8 mouse cellular contexts compared by ENCODE assay signal in genomic region chr16:38756177-38756503, GRCm38 (mm10). TPM values are rescaled to one million over a fixed set of nuclear protein-coding genes. Genes with fewer than 3 reads are reported as not detected.
A peak's percentile ranks its signal among the peaks of the same experiment; 100 is the strongest.
DNase-seq lines count a peak whose midpoint lies in the region; ATAC-seq and TF ChIP-seq lines count a peak whose summit lies in the region.

No protein-coding gene starts in this region.

- H3K36me3 ChIP-seq in forebrain, embryonic 13.5 days (ENCODE audit: poor library complexity, severe bottlenecking) = peaks cover 23% of the 10 kb centered on the region
- peaks cover 14% of the 10 kb centered on the region for H3K36me3 ChIP-seq in forebrain, embryonic 15.5 days
- peaks cover 0 to 2% of the 10 kb centered on the region in 2 experiments; a peak in 1 of 4 replicates for H3K36me3 ChIP-seq in MEL (ENCODE audit: control insufficient read depth in 1 of 2, insufficient read depth in 2 of 2, low read length in 2 of 2)
- H3K36me3 ChIP-seq in heart, embryonic 15.5 days = peaks cover 8% of the 10 kb centered on the region
- H3K36me3 ChIP-seq in liver, adult 2 months (ENCODE audit: control insufficient read depth, insufficient read depth, low read length) = no peaks in the 10 kb centered on the region

- peak; percentile 4 for DNase-seq in MEL (ENCODE audit: low read depth, low spot score)
- DNase-seq in liver, adult 2 months (ENCODE audit: extremely low read depth, low read depth, low spot score) = peak; percentile 14
- no peak for DNase-seq in layer of hippocampus, adult 11-12 months (ENCODE audit: low spot score)
- no peak for DNase-seq in thymus, postnatal 14 days
- no peak for DNase-seq in gastrocnemius, adult 8-10 months (ENCODE audit: low spot score in 2 of 2)

- no peak for TF ChIP-seq CTCF in MEL (IDR thresholded peaks at IDR 0.05 in 2 of 3, conservative IDR thresholded peaks at IDR 0.05 in 1 of 3; ENCODE audit: control insufficient read depth in 1 of 3, insufficient read depth in 1 of 3, low read depth in 2 of 3, low read length in 3 of 3, poor library complexity in 1 of 3, severe bottlenecking in 1 of 3)
- no peak for TF ChIP-seq CTCF in liver, adult 2 months (IDR thresholded peaks at IDR 0.05; ENCODE audit: low read depth, low read length)

- no peak overlapping the region for H3K4me3 ChIP-seq in forebrain, embryonic 13.5 days
- no peak overlapping the region for H3K4me3 ChIP-seq in forebrain, embryonic 15.5 days
- H3K4me3 ChIP-seq in MEL (ENCODE audit: control insufficient read depth in 1 of 2, insufficient read depth in 1 of 2, low read depth in 2 of 2, low read length in 2 of 2) = no peak overlapping the region
- no peak overlapping the region for H3K4me3 ChIP-seq in heart, embryonic 15.5 days
- H3K4me3 ChIP-seq in liver, adult 2 months (ENCODE audit: insufficient read depth, low read depth, low read length) = no peak overlapping the region

- 0 out of 2 replicates have a peak, but pooled peaks have one; percentile 48 for ATAC-seq in forebrain, embryonic 13.5 days
- no peak for ATAC-seq in forebrain, embryonic 15.5 days (replicated peaks)
- ATAC-seq in heart, embryonic 15.5 days (replicated peaks; ENCODE audit: insufficient number of reproducible peaks, insufficient read depth, low FRiP score, low read depth) = 0 out of 2 replicates have a peak, but pooled peaks have one; percentile 34

- no peaks in the 10 kb centered on the region for H3K79me2 ChIP-seq in MEL (ENCODE audit: control insufficient read depth, insufficient read depth, low read length, poor library complexity)
- no peaks in the 10 kb centered on the region for H3K79me2 ChIP-seq in liver, adult 2 months (ENCODE audit: control insufficient read depth, insufficient read depth, low read length)

- TF ChIP-seq POLR2A in MEL (IDR thresholded peaks at IDR 0.05; ENCODE audit: control insufficient read depth in 1 of 2, insufficient read depth in 1 of 2, low read depth in 1 of 2, low read length in 2 of 2, poor library complexity in 1 of 2) = no peak
- no peak for TF ChIP-seq POLR2A in liver, adult 2 months (IDR thresholded peaks at IDR 0.05; ENCODE audit: extremely low read depth, insufficient read depth, low read length)

- no peaks in the 10 kb centered on the region for H3K27me3 ChIP-seq in forebrain, embryonic 13.5 days
- no peaks in the 10 kb centered on the region for H3K27me3 ChIP-seq in forebrain, embryonic 15.5 days
- no peaks in the 10 kb centered on the region; a peak in 1 of 4 replicates for H3K27me3 ChIP-seq in MEL (ENCODE audit: control insufficient read depth in 1 of 2, insufficient read depth in 2 of 2, low read length in 2 of 2)
- no peaks in the 10 kb centered on the region for H3K27me3 ChIP-seq in heart, embryonic 15.5 days
- H3K27me3 ChIP-seq in liver, adult 2 months (ENCODE audit: control insufficient read depth, insufficient read depth, low read length) = no peaks in the 10 kb centered on the region

- no peak overlapping the region for H3K9ac ChIP-seq in forebrain, embryonic 13.5 days
- H3K9ac ChIP-seq in forebrain, embryonic 15.5 days (replicated peaks) = no peak overlapping the region
- no peak overlapping the region for H3K9ac ChIP-seq in MEL (ENCODE audit: control insufficient read depth, low read depth, low read length, poor library complexity, severe bottlenecking)
- H3K9ac ChIP-seq in heart, embryonic 15.5 days = no peak overlapping the region
- H3K9ac ChIP-seq in liver, adult 2 months (ENCODE audit: low read depth, low read length) = no peak overlapping the region

- H3K9me3 ChIP-seq in forebrain, embryonic 13.5 days (replicated peaks) = no peaks in the 10 kb centered on the region
- H3K9me3 ChIP-seq in forebrain, embryonic 15.5 days = no peaks in the 10 kb centered on the region
- no peaks in the 10 kb centered on the region for H3K9me3 ChIP-seq in MEL (replicated peaks; ENCODE audit: insufficient read depth, low read length)
- H3K9me3 ChIP-seq in heart, embryonic 15.5 days (replicated peaks) = no peaks in the 10 kb centered on the region

- peaks cover 8% of the 10 kb centered on the region; the same call in 1 of the 2 replicates for H3K4me1 ChIP-seq in forebrain, embryonic 13.5 days
- H3K4me1 ChIP-seq in forebrain, embryonic 15.5 days = no peaks in the 10 kb centered on the region
- peaks cover 0 to 2% of the 10 kb centered on the region in 2 experiments; a peak in 1 of 4 replicates for H3K4me1 ChIP-seq in MEL (ENCODE audit: control insufficient read depth in 1 of 2, insufficient read depth in 2 of 2, low read length in 2 of 2)
- H3K4me1 ChIP-seq in heart, embryonic 15.5 days (replicated peaks) = peaks cover 25% of the 10 kb centered on the region
- H3K4me1 ChIP-seq in liver, adult 2 months (ENCODE audit: control insufficient read depth, insufficient read depth, low read length) = peaks cover 1% of the 10 kb centered on the region; the same call in 1 of the 2 replicates

- H3K4me2 ChIP-seq in forebrain, embryonic 13.5 days = peak overlapping the region; percentile 7; the same call in 1 of the 2 replicates
- no peak overlapping the region for H3K4me2 ChIP-seq in forebrain, embryonic 15.5 days (replicated peaks)
- H3K4me2 ChIP-seq in heart, embryonic 15.5 days = no peak overlapping the region

- no peak for TF ChIP-seq RAD21 in MEL (IDR thresholded peaks at IDR 0.05; ENCODE audit: low read depth, low read length)

- no peak overlapping the region for H3K27ac ChIP-seq in forebrain, embryonic 13.5 days
- no peak overlapping the region for H3K27ac ChIP-seq in forebrain, embryonic 15.5 days (replicated peaks)
- H3K27ac ChIP-seq in MEL (ENCODE audit: control insufficient read depth, low read depth, low read length) = no peak overlapping the region
- H3K27ac ChIP-seq in heart, embryonic 15.5 days = peak overlapping the region; percentile 71
- H3K27ac ChIP-seq in liver, adult 2 months (replicated peaks; ENCODE audit: insufficient read depth, low read depth, low read length) = no peak overlapping the region

- WGBS in forebrain, embryonic 13.5 days = 26% methylated on average over 5 of the region's 5 CpGs
- WGBS in forebrain, embryonic 15.5 days = 15% methylated on average over 5 of the region's 5 CpGs
- whole genome bisulfite sequencing in heart, embryonic 15.5 days = 28% methylated on average over 5 of the region's 5 CpGs
- 55% methylated on average over 5 of the region's 5 CpGs for WGBS in liver, adult 2 months

- no peak for TF ChIP-seq EP300 in MEL (IDR thresholded peaks at IDR 0.05; ENCODE audit: low read depth in 1 of 2, low read length in 2 of 2)

TF ChIP-seq in MEL, 35 proteins besides CTCF, POLR2A, EP300 and RAD21:
- no peak for TF ChIP-seq ZNF384 (IDR thresholded peaks at IDR 0.05; ENCODE audit: low read depth, low read length)

RNA-seq across cellular contexts. Expression of gene B4galt4, which starts 14.1 kb away (rescaled TPM):
- polyA plus RNA-seq in forebrain, embryonic 13.5 days (2015; fragmentation: Nextera tagmentation; extraction: Ambion mirVana) = 17.9 and 22.8 TPM in 2 replicates
- polyA plus RNA-seq in forebrain, embryonic 15.5 days (2015; fragmentation: Nextera tagmentation; extraction: Ambion mirVana) = 24.5 and 27.4 TPM in 2 replicates
- total RNA-seq in MEL (2012; rRNA removed) = not detected in 2 replicates
- not detected for polyA plus RNA-seq in MEL (2012; ENCODE audit: insufficient read depth in 1 of 2, insufficient read length in 2 of 2, low read depth in 1 of 2, low replicate concordance in 2 of 2, missing spikeins in 1 of 2)
- 21.9 and 24.9 TPM in 2 replicates for polyA plus RNA-seq in heart, embryonic 15.5 days (2015; fragmentation: Nextera tagmentation; extraction: Ambion mirVana)
- total RNA-seq in liver, adult 2 months (2014; rRNA removed) = 1.3 and 1.6 TPM in 2 replicates
- 0.44 and 0.54 TPM in 2 replicates for polyA plus RNA-seq in liver, adult 2 months (2012; rRNA removed)
- 1 to 10 TPM; 2.3 to 3.5 (median 2.9) TPM for total RNA-seq in gastrocnemius, adult 8-10 months (2022)

RNA-seq across cellular contexts. Expression of gene Arhgap31, which starts 43.1 kb away (rescaled TPM):
- 3.1 and 3.6 TPM in 2 replicates for polyA plus RNA-seq in forebrain, embryonic 13.5 days (2015; fragmentation: Nextera tagmentation; extraction: Ambion mirVana)
- 3.4 and 3.6 TPM in 2 replicates for polyA plus RNA-seq in forebrain, embryonic 15.5 days (2015; fragmentation: Nextera tagmentation; extraction: Ambion mirVana)
- total RNA-seq in MEL (2012; rRNA removed) = 0.03 and 0.04 TPM in 2 replicates
- polyA plus RNA-seq in MEL (2012; ENCODE audit: insufficient read depth in 1 of 2, insufficient read length in 2 of 2, low read depth in 1 of 2, low replicate concordance in 2 of 2, missing spikeins in 1 of 2) = under 1 TPM in 1 of 2 experiments, not detected in 1; 0.01 TPM
- 36.1 and 36.5 TPM in 2 replicates for polyA plus RNA-seq in heart, embryonic 15.5 days (2015; fragmentation: Nextera tagmentation; extraction: Ambion mirVana)
- total RNA-seq in liver, adult 2 months (2014; rRNA removed) = 3.0 and 3.4 TPM in 2 replicates
- polyA plus RNA-seq in liver, adult 2 months (2012; rRNA removed) = 1.0 and 1.4 TPM in 2 replicates
- total RNA-seq in gastrocnemius, adult 8-10 months (2022) = 10 to 100 TPM in 2 of 4 experiments, 1 to 10 TPM in 2; 9.3 to 14.3 (median 11.0) TPM

RNA-seq across cellular contexts. Expression of gene Upk1b, which starts 44.0 kb away (rescaled TPM):
- polyA plus RNA-seq in forebrain, embryonic 13.5 days (2015; fragmentation: Nextera tagmentation; extraction: Ambion mirVana) = not detected in 2 replicates
- 0.19 TPM in 1 of 2 replicates, not detected in the other for polyA plus RNA-seq in forebrain, embryonic 15.5 days (2015; fragmentation: Nextera tagmentation; extraction: Ambion mirVana)
- not detected in 2 replicates for total RNA-seq in MEL (2012; rRNA removed)
- not detected for polyA plus RNA-seq in MEL (2012; ENCODE audit: insufficient read depth in 1 of 2, insufficient read length in 2 of 2, low read depth in 1 of 2, low replicate concordance in 2 of 2, missing spikeins in 1 of 2)
- 15.4 and 18.2 TPM in 2 replicates for polyA plus RNA-seq in heart, embryonic 15.5 days (2015; fragmentation: Nextera tagmentation; extraction: Ambion mirVana)
- total RNA-seq in liver, adult 2 months (2014; rRNA removed) = 0.13 and 0.18 TPM in 2 replicates
- 0.36 and 0.37 TPM in 2 replicates for polyA plus RNA-seq in liver, adult 2 months (2012; rRNA removed)
- not detected for total RNA-seq in gastrocnemius, adult 8-10 months (2022)

Comparison
In these comparisons a context has a peak if more than half of its experiments do, and no peak if none do; other contexts are left out.
1. DNase-seq: peak in MEL (single experiment) and liver, adult 2 months (single experiment); none in layer of hippocampus, adult 11-12 months (single experiment), thymus, postnatal 14 days (single experiment) and gastrocnemius, adult 8-10 months (0 of 2).
2. RNA of gene B4galt4, which starts 14.1 kb away (polyA plus RNA-seq): 24.5 to 27.4 TPM in forebrain, embryonic 15.5 days, 21.9 to 24.9 TPM in heart, embryonic 15.5 days and 17.9 to 22.8 TPM in forebrain, embryonic 13.5 days; 0.44 to 0.54 TPM in liver, adult 2 months and not detected in MEL; every median in the first group is over 10 times any median in the second.
3. RNA of gene Upk1b, which starts 44.0 kb away (polyA plus RNA-seq): 15.4 to 18.2 TPM in heart, embryonic 15.5 days; 0.36 to 0.37 TPM in liver, adult 2 months, 0.19 TPM in forebrain, embryonic 15.5 days, not detected in forebrain, embryonic 13.5 days and not detected in MEL; every median in the first group is over 10 times any median in the second.